Mouse (Mus musculus) olfactory bulb, adult 2 months (tissue): ENCODE measurements around the gene Bbs12.

Experiments
- CTCF ChIP-seq: fragments of 200-500 bp; IDR thresholded peaks from 2 replicates; pipeline ENCODE4 v1.5.1; 2012; ENCODE audit warnings: low read depth, mild to moderate bottlenecking, low read length, moderate library complexity; ENCODE audit not compliant: insufficient read depth
- POLR2A ChIP-seq: fragments of 200-500 bp; IDR thresholded peaks from 2 replicates; pipeline ENCODE4 v1.6.1; 2012; ENCODE audit warnings: mild to moderate bottlenecking, low read depth, low read length, moderate library complexity; ENCODE audit not compliant: insufficient read depth

- TF ChIP-seq CTCF (no peak), POLR2A (no peak)
Observed at GRCm38 (mm10) chr3:37341110-37341509, 28.8 kb downstream of the Bbs12 start.
